Mouse (Mus musculus) heart, postnatal 14 days (tissue): ENCODE data around the gene Fam47e. TPM values are rescaled to one million over a fixed set of nuclear protein-coding genes. Genes with fewer than 3 reads are reported as not detected.

ENCODE experiments used
- DNase-seq, 2 experiments: peaks; one replicate each; pipeline ENCODE4 v3.0.0; 2021 to 2022
- intact Hi-C: fragments of 180-260 bp; cut with DNase I; formaldehyde crosslinking; loops from one replicate; pipeline ENCODE4 v1.15.1; 2025
- total RNA-seq, 2 experiments: library from RNA; stranded (reverse); gene quantifications; 2 replicates each; pipeline ENCODE4 v1.2.3; 2021

Fam47e gene
- total RNA-seq, 2 experiments from 2014 or later, result not detected

GRCm38 (mm10) chr5:92596865-92597264 is 42.0 kb downstream of the Fam47e start:
- intact Hi-C loops, result no loop called here
- no peak for DNase-seq

DNA sequence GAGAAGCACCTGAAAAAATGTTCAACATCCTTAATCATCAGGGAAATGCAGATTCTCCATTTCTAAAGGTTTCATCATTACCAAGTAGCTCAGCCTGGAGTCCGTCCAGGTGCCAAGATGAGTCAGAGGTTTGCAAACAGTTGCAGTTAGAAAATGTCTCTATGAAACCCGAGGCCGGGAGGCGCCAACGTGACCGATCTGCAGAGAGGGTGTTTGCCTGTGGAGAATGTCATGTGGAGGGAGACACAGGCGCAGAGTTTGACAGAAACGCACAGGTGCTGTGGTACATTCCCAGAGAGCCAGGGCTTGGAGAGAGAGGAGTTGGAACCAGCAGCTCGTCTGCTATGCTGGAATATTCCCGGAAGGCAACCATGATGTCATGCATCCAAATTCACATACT is 44.2 kb downstream of the Fam47e start:
- intact Hi-C loops, result no loop called here
- no peak for DNase-seq

DNA sequence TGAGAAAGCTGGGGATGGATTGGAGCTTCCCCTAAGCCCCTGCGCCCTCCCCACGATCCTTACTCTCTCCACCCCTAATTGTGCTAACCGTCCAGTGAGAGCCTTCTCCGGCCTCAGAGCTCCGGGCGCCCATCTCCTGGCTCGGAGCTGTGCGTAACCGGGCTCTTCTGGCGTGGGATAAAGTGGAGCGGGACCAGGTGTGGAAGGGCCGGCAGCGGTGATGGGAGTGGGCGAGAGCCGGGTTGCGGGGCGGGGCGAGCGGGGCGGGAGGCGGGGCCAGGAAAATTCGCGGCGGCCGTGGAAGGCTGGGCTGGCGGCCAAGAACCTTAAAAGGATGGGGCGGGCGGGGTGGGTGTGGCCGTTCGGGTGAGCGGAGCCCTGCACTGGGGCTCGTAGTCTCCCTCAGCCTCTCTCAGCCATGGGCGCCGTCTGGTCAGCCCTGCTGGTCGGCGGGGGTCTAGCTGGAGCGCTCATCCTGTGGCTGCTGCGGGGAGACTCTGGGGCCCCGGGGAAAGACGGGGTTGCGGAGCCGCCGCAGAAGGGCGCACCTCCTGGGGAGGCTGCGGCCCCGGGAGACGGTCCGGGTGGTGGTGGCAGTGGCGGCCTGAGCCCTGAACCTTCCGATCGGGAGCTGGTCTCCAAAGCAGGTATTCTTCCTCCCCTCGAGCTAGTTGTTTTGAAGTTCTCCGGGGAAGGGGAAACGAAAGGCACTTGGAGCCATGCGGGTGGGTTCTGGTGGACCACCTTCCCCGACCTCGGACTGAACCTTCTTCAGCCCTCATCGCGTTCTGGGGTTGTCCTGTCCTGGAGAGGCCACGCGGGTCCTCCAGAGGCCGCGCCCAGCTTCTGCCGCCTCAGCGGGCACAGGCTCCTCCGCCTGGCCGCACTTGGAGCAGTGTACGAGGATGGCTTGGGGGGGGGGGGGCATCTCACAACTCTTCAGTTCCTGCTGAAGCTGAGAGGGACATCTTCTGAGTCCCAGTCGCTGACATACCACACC is 48.1 kb downstream of the Fam47e start, which contains the start of gene Stbd1:
TSS of gene Stbd1 (plus strand) at position 351 of the 1,000 bp plus-strand sequence.
- peak; percentile 70 to 78 for DNase-seq
- intact Hi-C loops, result loop anchor here (5.0 kb wide), 2 partner anchors 136 to 161 kb away; no protein-coding TSS in a partner anchor

DNA sequence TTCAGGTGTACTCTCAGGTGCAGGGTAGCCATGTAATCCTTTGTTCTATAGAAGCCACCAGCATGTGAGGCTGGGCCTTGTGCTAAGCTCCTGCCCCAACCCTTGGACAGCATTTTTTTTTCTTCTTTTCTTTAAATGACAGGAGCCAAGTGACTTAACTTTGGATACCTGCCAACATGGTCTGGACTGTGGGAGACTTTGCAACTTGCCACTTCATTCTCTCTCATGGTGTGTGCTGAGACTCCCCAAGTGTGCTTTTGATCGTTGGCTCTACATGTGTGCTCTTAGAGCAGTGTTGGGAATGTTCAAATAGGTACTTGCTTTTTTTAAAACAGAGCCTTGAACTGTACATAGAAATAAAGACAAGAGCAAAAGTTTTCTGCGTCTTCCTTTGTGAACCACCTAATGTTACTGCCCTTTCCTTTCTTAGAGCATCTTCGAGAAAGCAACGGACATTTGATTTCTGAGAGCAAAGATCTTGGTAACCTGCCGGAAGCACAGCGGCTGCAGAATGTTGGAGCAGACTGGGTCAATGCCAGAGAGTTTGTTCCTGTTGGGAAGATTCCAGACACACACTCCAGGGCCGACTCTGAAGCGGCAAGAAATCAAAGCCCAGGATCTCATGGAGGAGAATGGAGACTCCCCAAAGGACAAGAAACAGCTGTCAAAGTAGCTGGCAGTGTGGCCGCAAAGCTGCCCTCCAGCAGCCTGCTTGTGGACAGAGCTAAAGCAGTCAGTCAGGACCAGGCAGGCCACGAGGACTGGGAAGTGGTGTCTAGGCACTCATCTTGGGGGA is 49.8 kb downstream of the Fam47e start:
- peak; percentile 24 to 49 for DNase-seq
- intact Hi-C loops, result loop anchor here (5.0 kb wide), 2 partner anchors 137 to 162 kb away; no protein-coding TSS in a partner anchor

- intact Hi-C loops, result no loop called here
- DNase-seq, result no peak
These were observed 52.8 kb downstream of the Fam47e start for GRCm38 (mm10) chr5:92607492-92608229.

GRCm38 (mm10) chr5:92612756-92613155 is 57.9 kb downstream of the Fam47e start:
- intact Hi-C loops, result no loop called here
- no peak for DNase-seq

- intact Hi-C loops, result no loop called here
These were observed 67.0 kb downstream of the Fam47e start for GRCm38 (mm10) chr5:92621883-92622282.

GRCm38 (mm10) chr5:92627896-92628295 is 73.0 kb downstream of the Fam47e start:
- DNase-seq, result peak in 1 of 2 experiments; percentile 27
- intact Hi-C loops, result no loop called here

More at GRCm38 (mm10) chr5:92621883-92622282, 67.0 kb downstream of the Fam47e start:
- no peak for DNase-seq

DNA sequence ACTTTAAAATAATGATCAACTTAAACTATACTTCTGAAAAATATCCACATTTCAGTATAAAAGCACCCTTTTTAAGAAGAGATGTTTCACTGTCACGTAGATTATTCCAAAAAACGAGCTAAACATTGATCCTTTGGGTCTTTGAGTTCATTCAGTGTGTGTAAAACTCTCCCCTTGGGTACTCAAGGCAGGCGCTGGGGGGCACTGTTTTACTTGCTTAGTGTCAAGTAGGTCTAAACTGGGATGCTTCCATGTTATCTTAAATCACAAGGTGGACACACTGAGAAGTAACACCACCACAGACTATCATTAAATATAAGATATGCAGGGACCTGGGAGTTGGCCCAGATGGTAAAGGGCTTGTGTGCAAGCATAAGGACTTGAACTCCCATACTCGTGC is 78.7 kb downstream of the Fam47e start:
- DNase-seq, result no peak
- intact Hi-C loops, result no loop called here

DNA sequence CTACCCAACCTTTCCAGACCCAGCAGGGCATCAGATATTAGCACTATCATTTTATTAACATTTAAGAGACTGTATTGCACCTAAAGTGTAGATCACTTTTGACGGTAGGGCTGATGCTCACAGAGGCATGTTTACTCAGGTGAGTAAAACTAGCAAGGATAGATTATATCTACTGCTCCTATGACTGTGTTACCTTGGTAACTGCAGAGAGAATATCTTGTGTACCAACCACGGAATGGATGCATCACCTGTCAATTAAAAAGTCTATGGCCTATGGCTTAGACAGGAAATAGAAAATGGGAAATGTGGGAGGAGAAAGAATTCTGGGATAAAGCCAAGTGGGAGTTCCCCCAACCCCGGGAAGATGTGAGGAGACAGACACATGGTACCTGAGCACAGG is 80.0 kb downstream of the Fam47e start:
- DNase-seq, result no peak
- intact Hi-C loops, result no loop called here

DNA sequence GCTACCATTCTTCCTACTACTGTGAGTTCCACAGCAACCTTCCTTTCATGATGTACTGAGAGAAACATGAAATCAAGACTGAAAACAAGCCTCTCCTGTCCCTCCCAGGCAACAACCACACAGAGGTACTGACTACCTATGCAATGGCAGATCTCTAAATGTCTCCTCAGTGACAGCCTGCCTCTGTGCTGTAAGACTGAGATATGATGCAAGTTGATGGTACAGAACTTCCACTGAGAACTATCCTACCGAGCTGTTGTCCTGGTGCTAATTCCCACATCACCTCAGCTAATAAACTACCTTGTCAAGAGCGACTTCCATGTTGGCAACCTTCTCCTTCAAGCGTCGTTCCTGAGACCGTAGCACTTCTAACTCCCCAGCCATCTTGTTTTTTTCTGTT is 81.0 kb downstream of the Fam47e start:
- DNase-seq, result no peak
- intact Hi-C loops, result no loop called here

- intact Hi-C loops, result loop anchor here (10.0 kb wide), 1 partner anchor 116 kb away; no protein-coding TSS in a partner anchor
- DNase-seq, result no peak
These were observed 86.0 kb downstream of the Fam47e start for GRCm38 (mm10) chr5:92640861-92641260.

Other genes starting within 250 kb of the Fam47e start
- 10 to 100 TPM; 12.4 to 13.9 TPM for gene Sdad1, start 244.6 kb upstream of the Fam47e start, total RNA-seq
- under 1 TPM; 0.57 to 0.88 TPM for gene Cxcl9, start 227.0 kb upstream of the Fam47e start, total RNA-seq
- gene Art3, start 223.2 kb upstream of the Fam47e start, total RNA-seq, result 100 to 1,000 TPM; 620 to 781 TPM
- gene Cxcl10, start 206.2 kb upstream of the Fam47e start, total RNA-seq, result under 1 TPM in 1 of 2 experiments, not detected in 1; 0.80 TPM
- gene Nup54, start 119.8 kb upstream of the Fam47e start, total RNA-seq, result 10 to 100 TPM; 15.8 to 17.0 TPM
- gene Scarb2, start 48.2 kb upstream of the Fam47e start, total RNA-seq, result 10 to 100 TPM; 71.5 to 72.9 TPM
- gene Stbd1, start 48.0 kb downstream of the Fam47e start, total RNA-seq, result 1 to 10 TPM; 2.6 to 4.0 TPM
- not detected for gene Ccdc158, start 120.2 kb downstream of the Fam47e start, total RNA-seq
- 10 to 100 TPM; 33.4 to 37.7 TPM for gene Shroom3, start 128.4 kb downstream of the Fam47e start, total RNA-seq